Mouse (Mus musculus) right cerebral cortex, postnatal 10 days (tissue): ENCODE results near the gene Cplx3.

ENCODE experiments used
- DNase-seq, 2 experiments: peaks; one replicate each; pipeline ENCODE4 v3.0.0; 2021; ENCODE audit warnings: low spot score in 2 of 2

The Cplx3 gene

GRCm38 (mm10) chr9:57601353-57601706 lies 4.8 kb downstream of the Cplx3 start:
- peak; percentile 87 for DNase-seq

- DNase-seq, result no peak
These were observed 5.3 kb downstream of the Cplx3 start for GRCm38 (mm10) chr9:57600620-57601352.

- DNase-seq, result no peak
These were observed 7.1 kb downstream of the Cplx3 start for GRCm38 (mm10) chr9:57598851-57599563.

GRCm38 (mm10) chr9:57597929-57598382 lies 8.1 kb downstream of the Cplx3 start:
- DNase-seq, result peak in 1 of 2 experiments; percentile 47

- no peak for DNase-seq
These were observed 8.8 kb downstream of the Cplx3 start for GRCm38 (mm10) chr9:57597265-57597664.

- DNase-seq, result no peak
These were observed 11.9 kb downstream of the Cplx3 start for GRCm38 (mm10) chr9:57594174-57594509.

GRCm38 (mm10) chr9:57593454-57594173 lies 12.5 kb downstream of the Cplx3 start:
- DNase-seq, result no peak

GRCm38 (mm10) chr9:57590726-57591125 lies 15.4 kb downstream of the Cplx3 start:
- no peak for DNase-seq

GRCm38 (mm10) chr9:57589224-57590126 lies 16.6 kb downstream of the Cplx3 start, which contains the start of gene Ulk3:
Gene Ulk3, plus strand, starts transcription at chr9:57589452.
- DNase-seq, result peak; percentile 84

- DNase-seq, result no peak
These were observed 21.1 kb downstream of the Cplx3 start for GRCm38 (mm10) chr9:57584991-57585390.

GRCm38 (mm10) chr9:57577144-57577849 lies 28.8 kb downstream of the Cplx3 start:
- no peak for DNase-seq

- no peak for DNase-seq
These were observed 30.5 kb downstream of the Cplx3 start for GRCm38 (mm10) chr9:57575577-57575976.

- DNase-seq, result no peak
These were observed 31.7 kb downstream of the Cplx3 start for GRCm38 (mm10) chr9:57574397-57574796.

GRCm38 (mm10) chr9:57568500-57568899 lies 37.6 kb downstream of the Cplx3 start:
- no peak for DNase-seq

- DNase-seq, result no peak
These were observed 39.2 kb downstream of the Cplx3 start for GRCm38 (mm10) chr9:57566846-57567245.

- DNase-seq, result peak; percentile 87 to 90
These were observed 40.3 kb downstream of the Cplx3 start for GRCm38 (mm10) chr9:57565741-57566221.

- DNase-seq, result no peak
These were observed 41.5 kb downstream of the Cplx3 start for GRCm38 (mm10) chr9:57564609-57565008.

- DNase-seq, result no peak
These were observed 43.1 kb downstream of the Cplx3 start for GRCm38 (mm10) chr9:57562896-57563372.

GRCm38 (mm10) chr9:57561711-57562099 lies 44.4 kb downstream of the Cplx3 start:
- DNase-seq, result no peak

- DNase-seq, result peak; percentile 95 to 96
These were observed 45.0 kb downstream of the Cplx3 start, which contains the start of gene Scamp2 for GRCm38 (mm10) chr9:57560861-57561710. Gene Scamp2, plus strand, starts transcription at chr9:57560943.
